Mouse (Mus musculus): ENCODE results near the gene Otogl. TPM values are rescaled to one million over a fixed set of nuclear protein-coding genes. Genes with fewer than 3 reads are reported as not detected.

The Otogl gene
- polyA plus RNA-seq, 1 experiment from 2014 or later: 0.24 TPM

DNA sequence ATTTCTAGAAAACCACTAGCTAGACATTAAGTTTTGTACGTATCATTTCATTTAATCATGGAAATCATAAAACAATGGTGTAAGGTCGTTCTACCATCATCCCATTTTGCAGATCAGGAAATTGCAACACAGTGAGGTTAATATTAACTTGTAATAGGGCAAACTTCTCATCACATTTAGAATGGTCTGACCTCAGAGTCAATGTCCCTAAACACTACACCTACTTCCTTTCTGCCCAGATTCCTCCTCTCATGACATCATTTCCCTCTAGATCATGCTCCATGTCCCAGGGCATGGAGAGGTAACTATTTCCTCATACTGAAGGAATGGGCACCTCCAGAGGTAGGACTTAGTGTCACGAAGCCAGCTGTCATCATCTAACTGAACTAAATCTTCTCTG, 22.1 kb upstream of the Otogl start:
- Histone ChIP-seq H3K4me1 (replicated peaks) (no peaks in the 10 kb centered on the region; the same call in 1 of the 2 replicates), H3K4me2 (no peak overlapping the region), H3K9ac (replicated peaks) (no peak overlapping the region), H3K4me3 (replicated peaks) (no peak overlapping the region), H3K9me3 (no peaks in the 10 kb centered on the region), H3K27ac (no peak overlapping the region), H3K27me3 (no peaks in the 10 kb centered on the region), H3K36me3 (no peaks in the 10 kb centered on the region)
- 86% methylated on average over 3 of the region's 3 CpGs for WGBS
- no peak for ATAC-seq (ENCODE audit: insufficient number of reproducible peaks, insufficient read depth, low FRiP score, low TSS enrichment, low read depth)

DNA sequence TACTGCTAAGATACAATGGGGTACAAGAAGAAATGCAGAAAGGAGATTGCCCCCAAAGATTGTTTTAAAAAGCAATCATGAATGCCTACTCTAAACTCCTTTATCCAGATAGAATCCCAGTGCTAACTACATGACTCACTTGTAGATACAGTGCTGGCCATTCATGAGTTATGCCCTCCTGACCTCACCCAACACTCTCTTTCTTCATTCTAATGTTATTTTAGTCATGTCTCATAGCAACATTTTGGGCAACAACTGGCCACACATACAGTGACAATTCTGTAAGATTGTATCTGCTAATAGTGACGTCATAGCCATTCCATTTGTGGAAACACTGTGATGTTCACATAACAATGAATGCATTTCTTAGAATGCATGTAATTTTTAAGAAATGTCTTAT, 21.6 kb upstream of the Otogl start:
- no peaks in the 10 kb centered on the region; the same call in 1 of the 2 replicates for H3K4me1 ChIP-seq (replicated peaks)
- no peaks in the 10 kb centered on the region for H3K9me3 ChIP-seq
- H3K27me3 ChIP-seq: no peaks in the 10 kb centered on the region
- no peak overlapping the region for H3K4me2 ChIP-seq
- 89% methylated on average over 1 of the region's 1 CpGs for WGBS
- H3K36me3 ChIP-seq: no peaks in the 10 kb centered on the region
- no peak for ATAC-seq (ENCODE audit: insufficient number of reproducible peaks, insufficient read depth, low FRiP score, low TSS enrichment, low read depth)
- no peak overlapping the region for H3K4me3 ChIP-seq (replicated peaks)
- H3K27ac ChIP-seq: no peak overlapping the region
- H3K9ac ChIP-seq (replicated peaks): no peak overlapping the region

DNA sequence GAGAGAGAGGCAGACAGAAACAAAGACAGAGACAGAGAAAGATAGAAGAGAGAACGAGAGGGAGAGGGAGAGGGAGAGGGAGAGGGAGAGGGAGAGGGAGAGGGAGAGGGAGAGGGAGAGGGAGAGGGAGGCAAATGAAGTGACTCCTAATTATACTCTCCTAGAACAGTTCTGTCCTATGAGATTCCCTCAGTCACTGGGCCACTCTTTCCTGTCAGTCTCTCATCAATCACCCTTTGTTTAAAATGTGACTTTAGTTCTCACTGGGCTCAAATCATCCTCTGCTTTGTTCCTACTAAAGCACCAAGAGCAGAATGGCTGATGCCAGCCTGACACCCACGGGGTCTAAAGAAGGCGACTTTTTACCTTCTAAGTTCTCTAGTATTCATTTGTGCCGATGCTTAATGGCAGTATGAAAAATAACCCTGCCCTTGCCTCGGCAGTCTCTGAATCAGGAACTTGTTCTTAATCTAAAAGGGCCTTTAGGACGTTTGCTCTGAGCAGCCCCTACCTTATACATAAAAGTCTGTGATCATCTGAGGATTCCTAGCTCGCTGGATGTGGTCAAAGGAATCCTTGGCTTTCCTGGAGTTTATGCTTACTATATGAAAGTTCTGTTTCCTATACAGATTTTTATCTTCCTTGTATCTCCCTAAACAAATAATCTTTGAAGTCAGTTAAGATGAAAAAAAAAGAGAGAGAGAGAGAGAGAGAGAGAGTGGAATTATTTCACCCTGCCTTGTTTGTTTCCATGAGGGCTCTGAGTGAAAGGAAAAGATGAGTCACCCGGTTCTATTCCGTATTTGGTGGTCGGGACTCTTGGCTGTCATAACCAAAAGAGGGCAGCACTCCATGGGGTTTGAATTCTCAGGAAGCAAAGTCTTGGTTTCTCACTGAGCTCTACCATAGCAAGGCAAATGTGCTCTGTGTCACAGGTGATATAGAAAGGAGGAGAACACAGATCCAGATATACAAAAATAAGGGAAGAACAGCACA, 20.2 kb upstream of the Otogl start:
- no peaks in the 10 kb centered on the region for H3K36me3 ChIP-seq
- H3K9me3 ChIP-seq: no peaks in the 10 kb centered on the region
- H3K4me3 ChIP-seq (replicated peaks): no peak overlapping the region
- H3K4me1 ChIP-seq (replicated peaks): no peaks in the 10 kb centered on the region; the same call in 1 of the 2 replicates
- H3K27ac ChIP-seq: no peak overlapping the region
- 34% methylated on average over 9 of the region's 10 CpGs for WGBS
- no peak overlapping the region for H3K4me2 ChIP-seq
- ATAC-seq (ENCODE audit: insufficient number of reproducible peaks, insufficient read depth, low FRiP score, low TSS enrichment, low read depth): peak; percentile 22; the same call in 1 of the 2 replicates
- no peak overlapping the region for H3K9ac ChIP-seq (replicated peaks)
- H3K27me3 ChIP-seq: no peaks in the 10 kb centered on the region

DNA sequence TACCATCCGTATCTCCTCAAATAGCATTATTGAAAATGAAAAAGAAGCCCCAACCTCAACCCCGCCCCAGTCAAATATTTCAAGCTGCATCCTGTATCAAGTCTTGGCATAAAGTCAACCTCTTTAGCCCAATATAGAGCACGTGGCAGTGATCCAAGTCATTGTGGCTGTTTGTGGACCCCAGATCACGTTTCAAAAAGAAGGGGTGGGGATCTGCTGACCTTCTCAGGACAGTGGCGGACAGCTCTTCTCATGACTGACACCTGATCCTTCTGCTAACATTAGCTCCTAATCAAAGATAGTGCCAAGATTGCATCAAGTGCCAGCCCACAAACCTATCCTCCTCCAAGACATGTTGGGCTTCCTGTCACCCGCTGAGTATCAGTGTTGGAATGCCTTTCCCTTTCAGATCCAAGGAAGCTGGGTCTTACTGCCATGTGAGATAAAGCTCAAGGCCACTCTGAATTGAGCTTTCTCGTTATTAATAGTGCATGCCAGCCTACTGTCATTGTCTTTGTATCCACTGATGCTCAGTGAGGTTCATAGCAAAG, 18.6 kb upstream of the Otogl start:
- no peak overlapping the region for H3K27ac ChIP-seq
- no peaks in the 10 kb centered on the region for H3K36me3 ChIP-seq
- H3K4me2 ChIP-seq: no peak overlapping the region
- H3K4me3 ChIP-seq (replicated peaks): no peak overlapping the region
- WGBS: 63% methylated on average over 7 of the region's 7 CpGs
- H3K27me3 ChIP-seq: no peaks in the 10 kb centered on the region
- no peaks in the 10 kb centered on the region; the same call in 1 of the 2 replicates for H3K4me1 ChIP-seq (replicated peaks)
- no peaks in the 10 kb centered on the region for H3K9me3 ChIP-seq
- H3K9ac ChIP-seq (replicated peaks): no peak overlapping the region
- no peak for ATAC-seq (ENCODE audit: insufficient number of reproducible peaks, insufficient read depth, low FRiP score, low TSS enrichment, low read depth)

DNA sequence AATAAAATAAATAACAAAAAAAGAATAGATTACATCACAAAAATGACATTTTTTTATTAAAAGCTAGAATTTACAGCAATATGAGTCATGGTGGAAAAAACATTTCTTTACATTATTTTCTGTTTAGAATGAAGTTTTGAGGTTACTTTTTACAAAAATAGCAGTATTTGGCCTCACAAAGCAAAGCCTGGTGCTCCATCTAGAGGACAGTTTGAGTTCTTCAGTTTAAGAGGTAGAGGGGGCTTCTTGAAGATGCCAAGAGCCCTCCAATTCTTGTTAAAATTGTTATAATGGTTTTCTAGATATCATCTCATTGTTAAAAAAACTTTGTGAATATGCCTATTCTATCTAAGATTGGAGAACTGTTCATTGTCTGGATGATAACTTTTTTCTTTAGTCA, 13.4 kb upstream of the Otogl start:
- Histone ChIP-seq H3K9me3 (no peaks in the 10 kb centered on the region), H3K4me1 (replicated peaks) (no peaks in the 10 kb centered on the region; the same call in 1 of the 2 replicates), H3K27me3 (no peaks in the 10 kb centered on the region), H3K36me3 (no peaks in the 10 kb centered on the region), H3K9ac (replicated peaks) (no peak overlapping the region), H3K4me2 (no peak overlapping the region), H3K4me3 (replicated peaks) (no peak overlapping the region), H3K27ac (no peak overlapping the region)
- ATAC-seq (ENCODE audit: insufficient number of reproducible peaks, insufficient read depth, low FRiP score, low TSS enrichment, low read depth): no peak

DNA sequence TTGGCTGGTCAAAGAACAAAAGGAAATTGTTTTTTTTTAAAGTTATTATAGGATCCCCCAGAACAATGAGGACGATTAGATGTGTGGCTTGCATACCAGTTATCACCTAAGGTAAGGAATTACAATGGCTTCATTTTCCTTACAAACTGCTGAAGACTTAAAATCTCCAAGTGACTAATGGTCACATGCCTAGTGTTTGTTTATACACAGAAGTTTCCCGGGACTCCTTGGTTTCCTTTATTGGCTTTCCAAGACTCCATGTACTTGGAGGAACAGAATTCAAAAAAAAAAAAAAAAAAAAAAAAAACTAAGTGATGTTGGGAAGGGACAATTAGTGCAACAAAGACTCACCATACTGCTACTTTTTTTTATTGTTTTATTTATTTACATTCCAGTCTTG, 11.9 kb upstream of the Otogl start:
- no peaks in the 10 kb centered on the region for H3K4me1 ChIP-seq (replicated peaks)
- H3K4me2 ChIP-seq: no peak overlapping the region
- no peaks in the 10 kb centered on the region for H3K27me3 ChIP-seq
- H3K36me3 ChIP-seq: no peaks in the 10 kb centered on the region
- no peak overlapping the region for H3K4me3 ChIP-seq (replicated peaks)
- no peak overlapping the region for H3K9ac ChIP-seq (replicated peaks)
- H3K27ac ChIP-seq: no peak overlapping the region
- no peak for ATAC-seq (ENCODE audit: insufficient number of reproducible peaks, insufficient read depth, low FRiP score, low TSS enrichment, low read depth)
- WGBS: 63% methylated on average over 2 of the region's 2 CpGs
- H3K9me3 ChIP-seq: no peaks in the 10 kb centered on the region

DNA sequence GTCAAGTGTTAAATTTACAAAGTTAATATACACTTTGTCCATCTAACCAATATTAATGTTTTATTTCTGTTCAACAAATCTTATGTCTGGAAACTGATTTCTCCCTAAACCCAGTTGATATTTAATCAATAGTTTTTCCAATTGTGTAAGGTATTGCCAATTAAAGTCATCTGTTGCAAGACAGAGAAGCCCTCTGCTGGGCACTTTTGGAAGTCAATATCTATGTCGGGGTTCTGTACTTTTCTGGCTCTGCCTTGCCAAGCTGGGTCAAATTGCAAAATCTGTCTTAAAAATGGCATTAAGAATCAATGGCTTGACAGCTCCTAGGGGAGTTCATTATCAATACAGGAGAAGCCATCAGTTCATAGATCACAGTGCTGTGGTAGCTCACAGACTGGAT, 10.8 kb upstream of the Otogl start:
- no peaks in the 10 kb centered on the region for H3K27me3 ChIP-seq
- no peaks in the 10 kb centered on the region for H3K4me1 ChIP-seq (replicated peaks)
- no peak overlapping the region for H3K27ac ChIP-seq
- H3K36me3 ChIP-seq: no peaks in the 10 kb centered on the region
- no peak overlapping the region for H3K9ac ChIP-seq (replicated peaks)
- H3K4me3 ChIP-seq (replicated peaks): no peak overlapping the region
- WGBS: 31% methylated on average over 1 of the region's 1 CpGs
- no peak for ATAC-seq (ENCODE audit: insufficient number of reproducible peaks, insufficient read depth, low FRiP score, low TSS enrichment, low read depth)
- no peaks in the 10 kb centered on the region for H3K9me3 ChIP-seq
- no peak overlapping the region for H3K4me2 ChIP-seq

DNA sequence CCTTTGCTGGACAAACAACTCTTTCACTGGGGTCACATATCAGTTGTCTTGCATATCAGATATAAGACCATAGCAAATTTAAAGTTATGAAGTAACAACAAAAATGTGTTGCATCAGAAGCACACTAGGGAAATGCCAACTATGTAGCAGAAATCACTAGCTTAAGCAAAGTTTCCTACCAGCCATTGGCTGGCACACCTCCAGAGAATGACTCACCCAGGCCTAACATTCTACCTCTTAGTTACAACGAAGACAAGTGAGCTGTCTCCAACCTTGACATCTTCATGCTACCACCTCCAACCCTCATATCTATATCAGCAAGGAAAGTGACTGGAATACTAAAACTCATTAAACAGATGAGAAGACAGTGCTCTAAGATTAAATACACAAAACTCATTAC, 9.6 kb upstream of the Otogl start:
- no peak overlapping the region for H3K4me3 ChIP-seq (replicated peaks)
- no peak overlapping the region for H3K9ac ChIP-seq (replicated peaks)
- H3K27me3 ChIP-seq: no peaks in the 10 kb centered on the region
- H3K27ac ChIP-seq: no peak overlapping the region
- no peaks in the 10 kb centered on the region for H3K4me1 ChIP-seq (replicated peaks)
- ATAC-seq (ENCODE audit: insufficient number of reproducible peaks, insufficient read depth, low FRiP score, low TSS enrichment, low read depth): no peak
- no peaks in the 10 kb centered on the region for H3K9me3 ChIP-seq
- 64% methylated on average over 1 of the region's 1 CpGs for WGBS
- no peaks in the 10 kb centered on the region for H3K36me3 ChIP-seq
- H3K4me2 ChIP-seq: no peak overlapping the region

DNA sequence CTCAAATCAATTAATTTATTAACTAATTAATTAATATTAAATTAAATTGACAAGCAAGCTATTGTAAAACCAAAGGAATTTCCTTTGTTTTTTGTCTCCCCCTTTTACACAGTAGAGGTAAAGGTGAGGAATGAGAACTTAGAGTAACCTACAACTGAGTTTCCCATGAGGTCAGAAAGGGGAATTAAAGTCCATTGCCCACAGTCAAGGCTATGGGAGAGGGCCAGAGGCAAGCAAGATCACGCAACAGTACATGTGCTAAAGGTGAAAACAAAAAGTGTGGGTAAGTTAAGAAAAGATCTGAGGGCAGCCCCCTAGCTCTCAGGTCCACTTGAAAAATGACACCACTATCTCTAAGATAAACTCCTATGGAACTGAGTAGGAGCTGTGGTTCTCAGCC, 9.2 kb upstream of the Otogl start:
- no peak overlapping the region for H3K4me3 ChIP-seq (replicated peaks)
- no peaks in the 10 kb centered on the region for H3K27me3 ChIP-seq
- no peak for ATAC-seq (ENCODE audit: insufficient number of reproducible peaks, insufficient read depth, low FRiP score, low TSS enrichment, low read depth)
- no peak overlapping the region for H3K9ac ChIP-seq (replicated peaks)
- H3K4me1 ChIP-seq (replicated peaks): no peaks in the 10 kb centered on the region
- no peak overlapping the region for H3K4me2 ChIP-seq
- no peaks in the 10 kb centered on the region for H3K9me3 ChIP-seq
- WGBS: 93% methylated on average over 1 of the region's 1 CpGs
- no peaks in the 10 kb centered on the region for H3K36me3 ChIP-seq
- no peak overlapping the region for H3K27ac ChIP-seq

DNA sequence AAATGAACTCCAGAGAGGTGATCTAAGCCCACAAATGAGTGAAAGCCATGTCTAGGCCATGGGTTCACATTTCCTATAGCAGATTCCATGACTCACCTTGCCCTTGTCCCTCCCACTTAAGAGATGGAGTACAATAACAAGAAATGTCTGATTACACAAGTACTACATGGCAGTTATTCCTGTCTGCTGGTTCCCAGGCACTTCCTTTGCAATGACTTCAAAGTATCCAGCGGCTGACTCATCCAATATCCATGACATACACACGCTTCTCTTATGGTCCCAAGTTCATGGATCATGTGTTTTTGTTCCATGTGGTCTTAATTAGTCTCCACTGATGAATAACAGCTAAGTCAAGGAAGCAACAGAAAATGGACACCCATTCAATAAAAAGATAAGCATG, 1.1 kb upstream of the Otogl start:
- no peak overlapping the region for H3K4me3 ChIP-seq (replicated peaks)
- H3K36me3 ChIP-seq: no peaks in the 10 kb centered on the region
- no peaks in the 10 kb centered on the region for H3K27me3 ChIP-seq
- ATAC-seq (ENCODE audit: insufficient number of reproducible peaks, insufficient read depth, low FRiP score, low TSS enrichment, low read depth): no peak
- H3K9ac ChIP-seq (replicated peaks): no peak overlapping the region
- H3K4me1 ChIP-seq (replicated peaks): no peaks in the 10 kb centered on the region
- 83% methylated on average over 2 of the region's 2 CpGs for WGBS
- no peak overlapping the region for H3K4me2 ChIP-seq
- H3K9me3 ChIP-seq: peaks cover 3% of the 10 kb centered on the region; the same call in 1 of the 2 replicates
- H3K27ac ChIP-seq: no peak overlapping the region

DNA sequence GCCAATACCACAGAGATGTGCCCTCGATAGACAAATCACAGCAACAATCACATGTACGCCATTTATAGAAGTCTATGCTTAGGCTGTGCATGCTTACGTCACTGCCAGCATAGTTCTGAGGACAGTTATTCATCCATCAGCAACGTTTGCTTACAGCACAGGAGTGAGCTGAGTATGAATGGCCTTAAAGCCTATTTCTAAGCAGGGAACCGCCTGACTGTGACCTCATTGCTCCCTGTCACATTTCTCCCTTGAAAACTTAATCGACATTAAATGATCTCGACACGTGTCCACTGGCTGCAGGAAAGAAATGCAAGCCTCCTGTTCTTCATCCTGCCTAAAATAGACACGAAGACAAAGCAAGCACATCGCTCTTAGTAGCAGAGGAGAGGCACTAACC, 5.5 kb downstream of the Otogl start:
- Histone ChIP-seq H3K9ac (replicated peaks) (no peak overlapping the region), H3K36me3 (no peaks in the 10 kb centered on the region), H3K9me3 (peaks cover 8% of the 10 kb centered on the region; the same call in 1 of the 2 replicates), H3K4me1 (replicated peaks) (no peaks in the 10 kb centered on the region), H3K4me2 (no peak overlapping the region), H3K27me3 (no peaks in the 10 kb centered on the region), H3K27ac (no peak overlapping the region), H3K4me3 (replicated peaks) (no peak overlapping the region)
- no peak for ATAC-seq (ENCODE audit: insufficient number of reproducible peaks, insufficient read depth, low FRiP score, low TSS enrichment, low read depth)
- 89% methylated on average over 10 of the region's 10 CpGs for WGBS

Measured in limb, embryonic 12.5 days (tissue).